ENCODE assay signal across 9 mouse cellular contexts in genomic region chr2:131939404-131940111, GRCm38 (mm10). TPM values are rescaled to one million over a fixed set of nuclear protein-coding genes. Genes with fewer than 3 reads are reported as not detected.
A peak's percentile ranks its signal among the peaks of the same experiment; 100 is the strongest.
DNase-seq lines count a peak whose midpoint lies in the region; ATAC-seq and TF ChIP-seq lines count a peak whose summit lies in the region.
"Had no signal": no experiment of that assay in that cellular context is flagged by ENCODE, and none has a peak within 500 bp of the region (broad histone marks: within the 10 kb centered on the region; RNA-seq: fewer than 3 reads in every experiment).

No protein-coding gene starts in this region.

- ATAC-seq in intestine, embryonic 14.5 days (replicated peaks; ENCODE audit: low FRiP score, low TSS enrichment, low read depth), result peak; percentile 3; the same call in 1 of the 2 replicates
- no peak for ATAC-seq in intestine, embryonic 16.5 days
- ATAC-seq in hindbrain, embryonic 14.5 days (ENCODE audit: low FRiP score), result no peak; the same call in 1 of the 2 replicates
- 0 out of 2 replicates have a peak, but pooled peaks have one; percentile 52 for ATAC-seq in midbrain, embryonic 12.5 days (ENCODE audit: low FRiP score, low read depth)

- H3K27ac ChIP-seq in intestine, embryonic 14.5 days (ENCODE audit: low read depth), result no peak overlapping the region
- H3K27ac ChIP-seq in intestine, embryonic 16.5 days (ENCODE audit: low read length), result no peak overlapping the region
- H3K27ac ChIP-seq in embryonic fibroblast, embryonic 13.5 days (ENCODE audit: insufficient read depth, low read length), result no peak overlapping the region
- H3K27ac ChIP-seq in hindbrain, embryonic 14.5 days, result no peak overlapping the region
- H3K27ac ChIP-seq in midbrain, embryonic 12.5 days (replicated peaks), result no peak overlapping the region
- H3K27ac ChIP-seq: limb, embryonic 15.5 days had no signal

- TF ChIP-seq CTCF in embryonic fibroblast, embryonic 13.5 days (IDR thresholded peaks at IDR 0.05; ENCODE audit: borderline replicate concordance, insufficient read depth, low read length), result peak; percentile 47; the same call in 1 of the 2 replicates

- H3K9ac ChIP-seq in intestine, embryonic 14.5 days (ENCODE audit: low read length), result no peak overlapping the region
- no peak overlapping the region for H3K9ac ChIP-seq in intestine, embryonic 16.5 days (ENCODE audit: low read depth, low read length)
- H3K9ac ChIP-seq in hindbrain, embryonic 14.5 days, result no peak overlapping the region
- no peak overlapping the region for H3K9ac ChIP-seq in midbrain, embryonic 12.5 days (replicated peaks)
- H3K9ac ChIP-seq: limb, embryonic 15.5 days had no signal

- no peaks in the 10 kb centered on the region for H3K9me3 ChIP-seq in intestine, embryonic 14.5 days (ENCODE audit: control insufficient read depth, low read length)
- no peaks in the 10 kb centered on the region for H3K9me3 ChIP-seq in intestine, embryonic 16.5 days (ENCODE audit: control insufficient read depth, low read length)
- no peaks in the 10 kb centered on the region for H3K9me3 ChIP-seq in hindbrain, embryonic 14.5 days (ENCODE audit: control insufficient read depth, low read length)
- no peaks in the 10 kb centered on the region for H3K9me3 ChIP-seq in midbrain, embryonic 12.5 days
- H3K9me3 ChIP-seq: limb, embryonic 15.5 days had no signal

- H3K4me2 ChIP-seq in intestine, embryonic 14.5 days (ENCODE audit: low read length), result no peak overlapping the region
- H3K4me2 ChIP-seq in intestine, embryonic 16.5 days (ENCODE audit: low read depth, low read length), result no peak overlapping the region
- H3K4me2 ChIP-seq in hindbrain, embryonic 14.5 days (replicated peaks), result no peak overlapping the region
- H3K4me2 ChIP-seq in midbrain, embryonic 12.5 days (replicated peaks), result no peak overlapping the region
- H3K4me2 ChIP-seq: limb, embryonic 15.5 days had no signal

- no peak for DNase-seq in intestine, embryonic 14.5 days (ENCODE audit: low spot score)
- DNase-seq in adrenal gland, postnatal 36 days, result peak; percentile 50 to 68
- DNase-seq in hindbrain, embryonic 14.5 days (ENCODE audit: low spot score), result peak; percentile 76
- peak; percentile 64 to 65 for DNase-seq in left cerebral cortex, postnatal 36 days (ENCODE audit: low spot score in 2 of 2)
- DNase-seq in spleen, postnatal 10 days (ENCODE audit: low spot score in 2 of 2), result peak; percentile 61 to 84

- H3K4me3 ChIP-seq in intestine, embryonic 14.5 days (ENCODE audit: low read depth, low read length), result no peak overlapping the region
- no peak overlapping the region for H3K4me3 ChIP-seq in intestine, embryonic 16.5 days (ENCODE audit: low read length)
- H3K4me3 ChIP-seq in embryonic fibroblast, embryonic 13.5 days (ENCODE audit: insufficient read depth, low read length), result no peak overlapping the region
- H3K4me3 ChIP-seq in hindbrain, embryonic 14.5 days (replicated peaks; ENCODE audit: low read length), result no peak overlapping the region
- H3K4me3 ChIP-seq in midbrain, embryonic 12.5 days, result no peak overlapping the region
- H3K4me3 ChIP-seq: limb, embryonic 15.5 days had no signal

- H3K27me3 ChIP-seq in intestine, embryonic 14.5 days (replicated peaks; ENCODE audit: control insufficient read depth, insufficient read depth, low read length), result no peaks in the 10 kb centered on the region
- H3K27me3 ChIP-seq in intestine, embryonic 16.5 days (replicated peaks; ENCODE audit: control insufficient read depth, insufficient read depth, low read length), result no peaks in the 10 kb centered on the region
- H3K27me3 ChIP-seq in hindbrain, embryonic 14.5 days (ENCODE audit: control insufficient read depth, insufficient read depth, low read length), result no peaks in the 10 kb centered on the region
- H3K27me3 ChIP-seq in midbrain, embryonic 12.5 days, result no peaks in the 10 kb centered on the region
- H3K27me3 ChIP-seq: limb, embryonic 15.5 days had no signal

- 42% methylated on average over 8 of the region's 8 CpGs for WGBS in intestine, embryonic 14.5 days
- 36% methylated on average over 8 of the region's 8 CpGs for WGBS in intestine, embryonic 16.5 days
- 40% methylated on average over 8 of the region's 8 CpGs for whole genome bisulfite sequencing in hindbrain, embryonic 14.5 days
- WGBS in midbrain, embryonic 12.5 days, result 39% methylated on average over 8 of the region's 8 CpGs

- TF ChIP-seq POLR2A in embryonic fibroblast, embryonic 13.5 days (IDR thresholded peaks at IDR 0.05; ENCODE audit: low read depth, low read length), result no peak

- peaks cover 11% of the 10 kb centered on the region; the same call in 1 of the 2 replicates for H3K36me3 ChIP-seq in intestine, embryonic 14.5 days (ENCODE audit: control insufficient read depth, insufficient read depth, low read length)
- H3K36me3 ChIP-seq in intestine, embryonic 16.5 days (ENCODE audit: control insufficient read depth, insufficient read depth, low read length), result no peaks in the 10 kb centered on the region
- H3K36me3 ChIP-seq in hindbrain, embryonic 14.5 days (replicated peaks; ENCODE audit: control insufficient read depth, insufficient read depth), result peaks cover 24% of the 10 kb centered on the region
- H3K36me3 ChIP-seq in midbrain, embryonic 12.5 days, result peaks cover 12% of the 10 kb centered on the region

- H3K4me1 ChIP-seq in intestine, embryonic 14.5 days (replicated peaks; ENCODE audit: control insufficient read depth, insufficient read depth, low read length), result no peaks in the 10 kb centered on the region
- H3K4me1 ChIP-seq in intestine, embryonic 16.5 days (ENCODE audit: control insufficient read depth, insufficient read depth, low read length), result no peaks in the 10 kb centered on the region
- H3K4me1 ChIP-seq in embryonic fibroblast, embryonic 13.5 days (ENCODE audit: control insufficient read depth, insufficient read depth, low read length), result no peaks in the 10 kb centered on the region
- H3K4me1 ChIP-seq in hindbrain, embryonic 14.5 days (replicated peaks; ENCODE audit: control insufficient read depth, insufficient read depth, low read length), result no peaks in the 10 kb centered on the region
- H3K4me1 ChIP-seq in midbrain, embryonic 12.5 days, result no peaks in the 10 kb centered on the region
- H3K4me1 ChIP-seq: limb, embryonic 15.5 days had no signal

- intact Hi-C loops in left cerebral cortex, postnatal 36 days (cut with DNase I), result loop anchor here (1.0 kb wide), 1 partner anchor 111 kb away; no protein-coding TSS in a partner anchor

RNA-seq across cellular contexts. Expression of gene Prnd, which starts 11.1 kb away (rescaled TPM):
- polyA plus RNA-seq in intestine, embryonic 14.5 days (2014; fragmentation: Nextera tagmentation; extraction: Ambion mirVana), result 43.0 and 47.8 TPM in 2 replicates
- polyA plus RNA-seq in intestine, embryonic 16.5 days (2015; fragmentation: Nextera tagmentation; extraction: Ambion mirVana), result 27.1 and 28.8 TPM in 2 replicates
- under 1 TPM; 0.20 to 0.70 TPM for total RNA-seq in adrenal gland, postnatal 36 days (2021)
- 1.3 and 1.5 TPM in 2 replicates for polyA plus RNA-seq in embryonic fibroblast, embryonic 13.5 days (2011; ENCODE audit: insufficient read length, low read depth, missing spikeins)
- 11.8 and 15.0 TPM in 2 replicates for polyA plus RNA-seq in hindbrain, embryonic 14.5 days (2014; fragmentation: Nextera tagmentation; extraction: Ambion mirVana)
- under 1 TPM in 1 of 2 experiments, not detected in 1; 0.20 TPM for total RNA-seq in left cerebral cortex, postnatal 36 days (2021)
- polyA plus RNA-seq in midbrain, embryonic 12.5 days (2016; fragmentation: Nextera tagmentation; extraction: Ambion mirVana), result 7.4 and 8.1 TPM in 2 replicates

RNA-seq across cellular contexts. Expression of gene Prn, which starts 29.8 kb away (rescaled TPM):
- polyA plus RNA-seq in intestine, embryonic 14.5 days (2014; fragmentation: Nextera tagmentation; extraction: Ambion mirVana), result not detected in 2 replicates
- polyA plus RNA-seq in intestine, embryonic 16.5 days (2015; fragmentation: Nextera tagmentation; extraction: Ambion mirVana), result not detected in 2 replicates
- under 1 TPM in 1 of 2 experiments, not detected in 1; 0.13 TPM for total RNA-seq in adrenal gland, postnatal 36 days (2021)
- not detected in 2 replicates for polyA plus RNA-seq in embryonic fibroblast, embryonic 13.5 days (2011; ENCODE audit: insufficient read length, low read depth, missing spikeins)
- polyA plus RNA-seq in hindbrain, embryonic 14.5 days (2014; fragmentation: Nextera tagmentation; extraction: Ambion mirVana), result not detected in 2 replicates
- under 1 TPM in 1 of 2 experiments, not detected in 1; 0.35 TPM for total RNA-seq in left cerebral cortex, postnatal 36 days (2021)
- polyA plus RNA-seq in midbrain, embryonic 12.5 days (2016; fragmentation: Nextera tagmentation; extraction: Ambion mirVana), result not detected in 2 replicates
- polyA plus RNA-seq: limb, embryonic 15.5 days had no signal

RNA-seq across cellular contexts. Expression of gene Prnp, which starts 29.8 kb away (rescaled TPM):
- 41.3 and 43.0 TPM in 2 replicates for polyA plus RNA-seq in intestine, embryonic 14.5 days (2014; fragmentation: Nextera tagmentation; extraction: Ambion mirVana)
- polyA plus RNA-seq in intestine, embryonic 16.5 days (2015; fragmentation: Nextera tagmentation; extraction: Ambion mirVana), result 49.5 and 50.7 TPM in 2 replicates
- total RNA-seq in adrenal gland, postnatal 36 days (2021), result 100 to 1,000 TPM in 1 of 2 experiments, 10 to 100 TPM in 1; 90.8 to 126 TPM
- 207 and 213 TPM in 2 replicates for polyA plus RNA-seq in embryonic fibroblast, embryonic 13.5 days (2011; ENCODE audit: insufficient read length, low read depth, missing spikeins)
- 99.5 and 101 TPM in 2 replicates for polyA plus RNA-seq in hindbrain, embryonic 14.5 days (2014; fragmentation: Nextera tagmentation; extraction: Ambion mirVana)
- 100 to 1,000 TPM; 729 to 811 TPM for total RNA-seq in left cerebral cortex, postnatal 36 days (2021)
- 58.9 and 60.1 TPM in 2 replicates for polyA plus RNA-seq in midbrain, embryonic 12.5 days (2016; fragmentation: Nextera tagmentation; extraction: Ambion mirVana)

Comparison
In these comparisons a context has a peak if more than half of its experiments do, and no peak if none do; other contexts are left out.
1. ATAC-seq: peak in intestine, embryonic 14.5 days (single experiment) and midbrain, embryonic 12.5 days (single experiment); none in intestine, embryonic 16.5 days (single experiment) and hindbrain, embryonic 14.5 days (single experiment).